Mouse (Mus musculus): ENCODE data around the gene Kl. TPM values are rescaled to one million over a fixed set of nuclear protein-coding genes. Genes with fewer than 3 reads are reported as not detected.

The Kl gene
- polyA plus RNA-seq (2012; rRNA removed), result 0.60 TPM in 2 replicates

GRCm38 (mm10) chr5:150952328-150952668 lies at the start of gene Kl:
TSS of gene Kl (plus strand) at chr5:150952607.

